Mouse (Mus musculus): ENCODE measurements around the gene Kcna1. TPM values are rescaled to one million over a fixed set of nuclear protein-coding genes. Genes with fewer than 3 reads are reported as not detected.

The Kcna1 gene
- 0.06 and 0.07 TPM in 2 replicates for polyA plus RNA-seq (2015; fragmentation: Nextera tagmentation; extraction: Ambion mirVana)

DNA sequence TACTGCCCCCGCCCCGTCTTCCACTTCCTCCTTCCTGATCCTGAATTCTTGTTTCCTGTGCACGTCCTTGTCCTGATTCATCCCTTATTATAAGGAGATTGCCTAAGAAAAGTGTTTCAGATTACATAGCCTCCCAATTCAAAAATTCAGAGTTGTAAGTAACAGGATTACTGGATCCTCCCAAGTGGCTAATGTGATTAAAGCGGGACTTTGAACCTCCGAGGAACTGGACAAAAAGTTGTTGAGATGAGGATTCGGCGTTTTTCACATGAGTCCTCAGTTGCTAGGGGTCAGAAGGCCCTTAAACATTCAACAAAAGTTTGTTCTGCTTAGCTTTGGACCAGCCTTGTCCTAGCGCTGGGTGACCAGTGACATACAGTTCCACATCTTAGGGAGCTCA is at the start of gene Kcna1:
TSS of gene Kcna1 (minus strand) at position 4 of the 400 bp plus-strand sequence.
- 25% methylated on average over 8 of the region's 8 CpGs for WGBS (ENCODE audit: insufficient replicate concordance)
- H3K27me3 ChIP-seq: peaks cover 68% of the 10 kb centered on the region
- DNase-seq: no peak
- H3K4me2 ChIP-seq: peak within 1 kb of the TSS; percentile 49
- no peaks in the 10 kb centered on the region for H3K4me1 ChIP-seq (replicated peaks)
- H3K9ac ChIP-seq: no peak within 1 kb of the TSS
- no peak within 1 kb of the TSS for H3K27ac ChIP-seq
- ATAC-seq (ENCODE audit: low read depth): no peak
- H3K4me3 ChIP-seq (replicated peaks): 0 out of 2 replicates have a peak within 1 kb of the TSS, but pooled peaks have one; percentile 12
- H3K9me3 ChIP-seq (replicated peaks): no peaks in the 10 kb centered on the region
- H3K36me3 ChIP-seq: no peaks in the 10 kb centered on the region

DNA sequence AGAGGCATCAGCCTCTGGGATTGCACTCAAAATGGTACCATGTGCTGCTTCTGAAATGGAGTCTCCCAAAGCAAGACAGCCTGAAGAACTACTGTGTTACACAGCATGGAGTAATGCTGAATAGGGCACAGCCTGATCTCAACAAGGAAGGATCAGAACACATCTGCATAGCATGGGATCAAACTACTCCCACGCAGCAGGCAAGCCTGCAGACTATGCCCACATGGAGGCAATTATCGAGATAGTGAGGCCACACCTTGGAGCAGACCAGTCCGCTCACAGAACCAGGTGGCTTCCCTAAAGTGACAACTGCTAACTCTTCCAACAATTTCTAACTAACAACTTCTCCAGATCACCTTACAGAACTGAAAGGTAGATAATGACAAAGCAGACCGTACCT is 40.9 kb upstream of the Kcna1 start:
- no peak overlapping the region for H3K4me3 ChIP-seq (replicated peaks)
- no peaks in the 10 kb centered on the region for H3K36me3 ChIP-seq
- 69% methylated on average over 4 of the region's 4 CpGs for WGBS (ENCODE audit: insufficient replicate concordance)
- H3K4me1 ChIP-seq (replicated peaks): no peaks in the 10 kb centered on the region
- ATAC-seq (ENCODE audit: low read depth) (no peak), DNase-seq (no peak)
- no peak overlapping the region for H3K27ac ChIP-seq
- H3K27me3 ChIP-seq: no peaks in the 10 kb centered on the region
- H3K9ac ChIP-seq: no peak overlapping the region
- H3K9me3 ChIP-seq (replicated peaks): no peaks in the 10 kb centered on the region
- no peak overlapping the region for H3K4me2 ChIP-seq

GRCm38 (mm10) chr6:126685135-126685534 is 39.0 kb upstream of the Kcna1 start:
- Histone ChIP-seq H3K4me1 (replicated peaks) (no peaks in the 10 kb centered on the region), H3K27me3 (no peaks in the 10 kb centered on the region)
- WGBS (ENCODE audit: insufficient replicate concordance): 53% methylated on average over 3 of the region's 3 CpGs

GRCm38 (mm10) chr6:126678961-126679360 is 32.8 kb upstream of the Kcna1 start:
- WGBS (ENCODE audit: insufficient replicate concordance): 45% methylated on average over 7 of the region's 7 CpGs
- no peak overlapping the region for H3K9ac ChIP-seq
- no peak overlapping the region for H3K4me3 ChIP-seq (replicated peaks)
- no peaks in the 10 kb centered on the region for H3K4me1 ChIP-seq (replicated peaks)
- DNase-seq (no peak), ATAC-seq (ENCODE audit: low read depth) (no peak)
- no peak overlapping the region for H3K27ac ChIP-seq
- H3K27me3 ChIP-seq: no peaks in the 10 kb centered on the region
- H3K4me2 ChIP-seq: no peak overlapping the region
- H3K9me3 ChIP-seq (replicated peaks): no peaks in the 10 kb centered on the region
- H3K36me3 ChIP-seq: no peaks in the 10 kb centered on the region

More at GRCm38 (mm10) chr6:126685135-126685534, 39.0 kb upstream of the Kcna1 start:
- no peak for ATAC-seq (ENCODE audit: low read depth)
- no peak for DNase-seq
- Histone ChIP-seq H3K27ac (no peak overlapping the region), H3K4me2 (no peak overlapping the region), H3K36me3 (no peaks in the 10 kb centered on the region), H3K9ac (no peak overlapping the region), H3K9me3 (replicated peaks) (no peaks in the 10 kb centered on the region), H3K4me3 (replicated peaks) (no peak overlapping the region)

DNA sequence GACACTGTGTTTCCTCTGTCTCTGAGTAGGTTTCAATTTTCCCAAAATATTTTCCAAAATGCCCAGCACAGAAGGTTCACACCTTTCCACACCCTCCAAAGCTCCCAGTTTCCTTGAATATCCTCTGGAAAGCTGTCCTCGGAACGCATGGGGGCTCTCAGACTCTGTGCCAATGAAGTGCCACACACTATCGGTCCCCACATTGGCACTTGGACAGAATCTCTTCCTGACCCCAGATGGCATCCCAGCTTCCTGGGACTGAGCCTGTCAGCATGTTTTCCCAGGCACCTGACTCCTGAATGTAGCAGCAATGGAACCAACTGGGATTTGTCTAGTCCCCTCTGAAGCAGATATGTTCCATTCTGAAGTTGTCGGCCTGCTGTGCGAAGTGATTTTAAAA is 20.8 kb upstream of the Kcna1 start:
- Histone ChIP-seq H3K9ac (no peak overlapping the region), H3K4me1 (replicated peaks) (no peaks in the 10 kb centered on the region), H3K9me3 (replicated peaks) (no peaks in the 10 kb centered on the region), H3K27ac (no peak overlapping the region), H3K36me3 (no peaks in the 10 kb centered on the region), H3K27me3 (no peaks in the 10 kb centered on the region), H3K4me2 (no peak overlapping the region), H3K4me3 (replicated peaks) (no peak overlapping the region)
- no peak for ATAC-seq (ENCODE audit: low read depth)
- WGBS (ENCODE audit: insufficient replicate concordance): 81% methylated on average over 5 of the region's 5 CpGs
- DNase-seq: no peak

GRCm38 (mm10) chr6:126666091-126666490 is 19.9 kb upstream of the Kcna1 start:
- ATAC-seq (ENCODE audit: low read depth): no peak
- no peak overlapping the region for H3K27ac ChIP-seq
- H3K4me2 ChIP-seq: no peak overlapping the region
- H3K4me1 ChIP-seq (replicated peaks): no peaks in the 10 kb centered on the region
- no peaks in the 10 kb centered on the region for H3K27me3 ChIP-seq
- no peak overlapping the region for H3K9ac ChIP-seq
- no peak for DNase-seq
- 54% methylated on average over 6 of the region's 6 CpGs for WGBS (ENCODE audit: insufficient replicate concordance)
- H3K9me3 ChIP-seq (replicated peaks): no peaks in the 10 kb centered on the region
- H3K4me3 ChIP-seq (replicated peaks): no peak overlapping the region
- no peaks in the 10 kb centered on the region for H3K36me3 ChIP-seq

GRCm38 (mm10) chr6:126664569-126664968 is 18.4 kb upstream of the Kcna1 start:
- Histone ChIP-seq H3K27me3 (no peaks in the 10 kb centered on the region), H3K4me1 (replicated peaks) (no peaks in the 10 kb centered on the region), H3K4me2 (no peak overlapping the region), H3K4me3 (replicated peaks) (no peak overlapping the region), H3K9me3 (replicated peaks) (no peaks in the 10 kb centered on the region), H3K9ac (no peak overlapping the region), H3K36me3 (no peaks in the 10 kb centered on the region), H3K27ac (no peak overlapping the region)
- WGBS (ENCODE audit: insufficient replicate concordance): 60% methylated on average over 3 of the region's 3 CpGs
- ATAC-seq (ENCODE audit: low read depth) (no peak), DNase-seq (no peak)

- no peak overlapping the region for H3K27ac ChIP-seq
- DNase-seq: no peak
- H3K9ac ChIP-seq: no peak overlapping the region
- no peaks in the 10 kb centered on the region for H3K27me3 ChIP-seq
- 34% methylated on average over 2 of the region's 2 CpGs for WGBS (ENCODE audit: insufficient replicate concordance)
- H3K4me3 ChIP-seq (replicated peaks): no peak overlapping the region
- no peak overlapping the region for H3K4me2 ChIP-seq
- H3K36me3 ChIP-seq: no peaks in the 10 kb centered on the region
- no peak for ATAC-seq (ENCODE audit: low read depth)
- no peaks in the 10 kb centered on the region for H3K4me1 ChIP-seq (replicated peaks)
- H3K9me3 ChIP-seq (replicated peaks): no peaks in the 10 kb centered on the region
Measured at GRCm38 (mm10) chr6:126657646-126658394, 11.6 kb upstream of the Kcna1 start.

- Histone ChIP-seq H3K36me3 (no peaks in the 10 kb centered on the region), H3K4me2 (no peak overlapping the region), H3K4me3 (replicated peaks) (no peak overlapping the region), H3K9me3 (replicated peaks) (no peaks in the 10 kb centered on the region), H3K4me1 (replicated peaks) (no peaks in the 10 kb centered on the region), H3K27ac (no peak overlapping the region), H3K9ac (no peak overlapping the region), H3K27me3 (no peaks in the 10 kb centered on the region)
- ATAC-seq (ENCODE audit: low read depth) (no peak), DNase-seq (no peak)
- 70% methylated on average over 7 of the region's 7 CpGs for WGBS (ENCODE audit: insufficient replicate concordance)
Measured at GRCm38 (mm10) chr6:126653561-126653960, 7.4 kb upstream of the Kcna1 start.

- DNase-seq: no peak
- no peak overlapping the region for H3K27ac ChIP-seq
- H3K4me2 ChIP-seq: peak overlapping the region; percentile 49
- no peaks in the 10 kb centered on the region for H3K4me1 ChIP-seq (replicated peaks)
- ATAC-seq (ENCODE audit: low read depth): no peak
- H3K36me3 ChIP-seq: no peaks in the 10 kb centered on the region
- WGBS (ENCODE audit: insufficient replicate concordance): 3% methylated on average over 27 of the region's 27 CpGs
- peaks cover 72% of the 10 kb centered on the region for H3K27me3 ChIP-seq
- H3K9me3 ChIP-seq (replicated peaks): no peaks in the 10 kb centered on the region
- H3K9ac ChIP-seq: no peak overlapping the region
- H3K4me3 ChIP-seq (replicated peaks): 0 out of 2 replicates have a peak overlapping the region, but pooled peaks have one; percentile 12
Measured at GRCm38 (mm10) chr6:126645644-126646358, 383 bp downstream of the Kcna1 start.

- Histone ChIP-seq H3K27me3 (peaks cover 73% of the 10 kb centered on the region), H3K4me1 (replicated peaks) (no peaks in the 10 kb centered on the region), H3K4me3 (replicated peaks) (peak overlapping the region; percentile 33), H3K9ac (no peak overlapping the region), H3K36me3 (no peaks in the 10 kb centered on the region), H3K27ac (no peak overlapping the region), H3K4me2 (peak overlapping the region; percentile 49), H3K9me3 (replicated peaks) (no peaks in the 10 kb centered on the region)
- DNase-seq (no peak), ATAC-seq (ENCODE audit: low read depth) (no peak)
- 4% methylated on average over 24 of the region's 24 CpGs for whole genome bisulfite sequencing (ENCODE audit: insufficient replicate concordance)
Measured at GRCm38 (mm10) chr6:126645044-126645541, 1.1 kb downstream of the Kcna1 start.
